Mouse (Mus musculus) liver, embryonic 14.5 days (tissue): ENCODE results near the gene Slc34a3.

ENCODE experiments used
- CTCF ChIP-seq: IDR thresholded peaks from 2 replicates; pipeline ENCODE4 v1.5.1; 2016; ENCODE audit warnings: antibody characterized with exemption, low read depth, control low read depth
- EP300 ChIP-seq: IDR thresholded peaks from 2 replicates; pipeline ENCODE4 v1.6.1; 2016; ENCODE audit warnings: antibody characterized with exemption, low read depth

- TF ChIP-seq EP300 (no peak), CTCF (no peak)
Measured at GRCm38 (mm10) chr2:25234551-25235220, 522 bp upstream of the Slc34a3 start.
